Mouse (Mus musculus) right cerebral cortex, adult 2 months (tissue): ENCODE results near the gene Cnpy2.
"Not testable (repeated sequence)": the region's sequence is repeated elsewhere in the genome, so short reads cannot be mapped to it uniquely, and the experiment has no call there.

Experiments used
- DNase-seq, 2 experiments: peaks; one replicate each; pipeline ENCODE4 v3.0.0; 2021 to 2022; ENCODE audit warnings: low spot score in 2 of 2

The Cnpy2 gene

GRCm38 (mm10) chr10:128315578-128315977, 6.7 kb upstream of the Cnpy2 start:
- DNase-seq, result no peak

DNA sequence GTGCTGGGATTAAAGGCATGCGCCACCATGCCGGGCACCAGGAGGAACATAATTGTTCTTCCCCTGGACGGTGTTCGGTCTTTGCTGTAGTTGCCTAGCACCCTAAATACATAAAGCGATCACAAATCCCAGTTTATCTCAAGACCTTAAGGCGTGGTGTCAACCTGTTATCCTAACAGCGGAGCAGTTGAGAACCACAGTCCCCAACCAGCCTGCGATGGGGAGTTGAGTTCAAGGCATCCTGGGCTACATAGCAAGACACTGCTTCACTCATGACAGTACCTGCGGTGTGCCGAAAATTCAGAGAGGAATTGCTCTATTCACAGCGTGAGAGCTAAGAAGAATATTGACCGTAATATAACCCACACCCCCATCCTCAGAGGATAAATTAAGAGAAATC, 618 bp upstream of the Cnpy2 start:
- DNase-seq, result no peak

DNA sequence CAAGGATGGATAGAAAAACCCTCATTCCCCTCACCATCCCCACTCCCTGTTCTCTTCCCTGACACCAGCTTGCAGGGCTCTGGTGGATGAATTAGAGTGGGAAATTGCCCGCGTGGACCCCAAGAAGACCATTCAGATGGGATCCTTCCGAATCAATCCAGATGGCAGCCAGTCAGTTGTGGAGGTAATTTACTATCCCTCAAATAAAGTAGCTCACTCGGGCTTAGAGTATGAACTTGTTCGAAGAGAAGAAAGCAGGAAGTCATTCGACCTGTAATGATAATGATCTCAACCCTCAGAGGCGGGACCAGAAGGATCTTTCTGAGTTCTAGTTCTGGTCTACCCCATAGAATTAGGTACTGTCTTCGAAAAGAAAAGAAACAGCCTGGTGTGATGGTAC, 1.3 kb downstream of the Cnpy2 start:
- DNase-seq, result no peak

DNA sequence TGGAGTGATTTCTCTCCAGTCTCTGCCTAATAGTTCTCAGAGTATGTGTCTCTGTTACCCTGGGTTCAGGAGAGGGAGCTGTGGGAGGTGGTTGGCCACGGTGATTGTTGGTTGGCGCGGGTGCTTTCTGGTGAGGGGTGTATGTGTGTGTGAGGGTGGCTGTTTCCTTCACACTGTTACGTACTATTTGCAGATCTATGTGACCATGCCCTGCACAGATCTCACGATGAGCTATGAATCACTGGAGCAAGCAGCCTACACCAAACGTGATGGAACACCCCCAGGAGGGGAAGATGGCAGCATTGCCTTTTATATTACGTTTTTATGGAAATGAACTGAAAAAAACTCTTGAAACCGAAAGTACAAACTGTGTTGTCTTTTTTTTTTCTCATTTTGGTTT, 4.6 kb downstream of the Cnpy2 start:
- peak in 1 of 2 experiments; percentile 24 for DNase-seq

DNA sequence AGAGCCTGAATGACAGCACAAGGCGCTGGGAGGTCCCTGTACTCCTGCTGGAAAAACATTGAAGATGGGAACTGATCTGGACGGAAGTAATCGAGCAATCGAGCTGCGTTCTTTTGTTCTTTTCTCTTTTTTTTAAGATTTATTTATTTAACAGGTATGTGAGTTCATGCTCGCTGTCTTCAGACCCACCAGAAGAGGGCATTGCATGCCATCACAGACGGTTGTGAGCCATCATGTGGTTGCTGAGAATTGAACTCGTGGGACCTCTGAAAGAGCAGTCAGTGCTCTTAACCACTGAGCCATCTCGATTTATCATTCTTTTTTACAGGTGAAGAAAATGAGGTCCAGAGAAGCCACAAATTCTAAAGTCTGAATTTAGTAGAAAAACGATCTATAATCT, 5.4 kb downstream of the Cnpy2 start:
- no peak for DNase-seq

DNA sequence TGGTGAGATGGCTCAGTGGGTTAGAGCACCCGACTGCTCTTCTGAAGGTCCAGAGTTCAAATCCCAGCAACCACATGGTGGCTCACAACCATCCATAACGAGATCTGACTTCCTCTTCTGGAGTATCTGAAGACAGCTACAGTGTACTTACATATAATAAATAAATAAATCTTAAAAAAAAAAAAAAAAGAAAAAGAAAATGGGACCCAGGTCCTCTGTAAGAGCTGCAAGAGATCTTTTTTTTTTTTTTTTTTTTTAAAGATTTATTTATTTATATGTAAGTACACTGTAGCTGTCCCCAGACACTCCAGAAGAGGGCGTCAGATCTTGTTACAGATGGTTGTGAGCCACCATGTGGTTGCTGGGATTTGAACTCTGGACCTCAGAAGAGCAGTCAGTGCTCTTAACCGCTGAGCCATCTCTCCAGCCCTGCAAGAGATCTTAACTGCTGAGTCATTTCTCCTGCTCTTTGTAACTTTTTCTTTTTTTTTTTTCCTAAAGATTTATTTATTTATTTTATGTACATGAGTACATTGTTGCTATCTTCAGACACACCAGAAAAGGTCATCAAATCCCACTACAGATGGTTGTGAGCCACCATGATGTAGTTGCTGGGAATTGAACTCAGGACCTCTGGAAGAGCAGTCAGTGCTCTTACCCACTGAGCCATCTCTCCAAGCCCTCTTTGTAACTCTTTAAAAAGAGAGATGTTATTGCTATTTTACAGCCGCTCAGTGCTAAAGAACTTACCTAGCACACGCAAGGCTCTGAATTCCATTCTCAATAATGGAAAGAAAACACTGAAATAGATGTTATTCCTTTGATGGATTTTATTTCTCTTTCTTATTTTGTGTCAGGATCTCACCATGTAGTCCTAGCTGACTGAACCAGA, 10.3 kb downstream of the Cnpy2 start:
- not testable (repeated sequence) for DNase-seq

GRCm38 (mm10) chr10:128335582-128335981, 13.3 kb downstream of the Cnpy2 start:
- DNase-seq, result peak; percentile 69 to 83

DNA sequence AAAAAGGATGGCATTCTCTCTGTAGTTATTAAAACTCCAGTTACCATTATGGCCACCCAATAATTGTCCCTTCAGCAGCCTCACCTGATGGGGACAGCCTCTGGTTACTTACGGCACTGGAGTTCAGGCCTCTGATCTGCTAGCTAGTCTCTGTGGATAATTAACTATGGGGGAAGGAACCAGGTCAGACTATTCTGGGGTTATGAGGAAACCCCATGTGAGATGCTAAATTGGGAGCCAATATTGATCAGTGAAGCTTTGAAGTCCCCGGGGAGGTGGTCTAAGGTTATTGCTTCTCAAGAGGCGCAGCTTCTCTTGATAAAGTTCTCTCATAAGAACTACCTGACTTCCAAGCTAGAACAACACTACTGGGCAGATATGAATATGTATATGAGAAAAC, 13.9 kb downstream of the Cnpy2 start:
- DNase-seq, result no peak

- DNase-seq, result no peak
Measured at GRCm38 (mm10) chr10:128336597-128336996, 14.3 kb downstream of the Cnpy2 start.

- DNase-seq, result peak; percentile 93 to 96
Measured at GRCm38 (mm10) chr10:128337306-128338181, 15.3 kb downstream of the Cnpy2 start, which contains the start of gene Cs. TSS of gene Cs (plus strand) at chr10:128337734.

GRCm38 (mm10) chr10:128338415-128338814, 16.2 kb downstream of the Cnpy2 start:
- DNase-seq, result no peak

DNA sequence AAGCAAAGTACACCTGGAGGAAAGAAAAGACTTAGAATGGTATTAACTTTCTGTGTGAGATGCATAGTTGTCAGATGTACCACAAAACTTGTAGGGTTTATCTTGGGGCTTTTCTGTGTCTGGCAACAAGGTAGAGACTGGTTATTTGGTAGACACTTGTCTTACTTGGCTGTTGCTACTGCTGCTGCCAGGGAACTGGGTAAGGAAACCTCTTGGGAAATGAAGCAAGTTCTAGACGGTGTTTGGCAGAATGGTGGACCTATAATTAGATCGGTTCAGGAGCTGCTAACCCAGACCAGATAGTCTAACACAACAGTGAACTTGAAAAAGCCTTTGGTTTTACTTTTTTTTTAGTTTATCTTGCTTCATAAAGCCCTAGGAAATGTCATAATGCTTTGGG, 16.7 kb downstream of the Cnpy2 start:
- DNase-seq, result no peak

DNA sequence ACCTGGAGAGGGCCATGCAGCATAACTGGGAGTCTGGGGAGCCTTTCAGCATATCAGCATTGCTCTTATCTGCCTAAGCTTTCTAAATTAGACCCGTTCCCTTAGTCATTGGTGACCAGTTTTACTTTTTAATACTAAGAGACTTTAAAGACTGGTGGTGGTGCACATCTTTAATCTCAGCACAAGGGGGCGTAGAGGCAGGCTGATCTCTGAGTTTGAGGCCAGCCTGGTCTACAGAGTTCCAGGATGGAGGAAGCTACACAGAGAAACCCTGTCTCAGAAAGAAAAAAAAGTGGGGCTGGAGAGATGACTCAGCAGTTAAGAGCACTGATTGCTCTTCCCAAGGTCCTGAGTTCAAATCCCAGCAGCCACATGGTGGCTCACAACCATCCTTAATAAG, 18.0 kb downstream of the Cnpy2 start:
- no peak for DNase-seq

DNA sequence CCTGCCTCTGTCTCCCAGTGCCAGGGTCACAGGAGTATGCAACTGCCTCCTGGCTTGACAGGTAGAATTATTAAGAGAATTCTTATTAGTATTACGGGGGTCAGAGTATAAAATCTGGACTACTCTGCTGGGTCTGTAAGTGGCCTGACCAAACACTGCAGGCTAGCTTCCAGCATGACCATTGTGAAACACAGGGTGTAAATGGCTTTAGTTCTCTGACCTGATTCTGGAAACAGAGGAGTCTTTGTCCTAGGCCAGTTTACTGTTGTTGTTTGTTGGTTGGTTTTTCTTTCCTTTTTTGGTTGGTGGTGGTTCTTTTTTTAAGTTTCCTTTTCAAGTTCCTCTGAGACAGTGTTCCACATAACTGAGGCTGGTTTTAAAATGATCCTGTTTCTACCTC, 21.2 kb downstream of the Cnpy2 start:
- DNase-seq, result no peak

GRCm38 (mm10) chr10:128344568-128345275, 22.5 kb downstream of the Cnpy2 start:
- peak; percentile 76 to 78 for DNase-seq

DNA sequence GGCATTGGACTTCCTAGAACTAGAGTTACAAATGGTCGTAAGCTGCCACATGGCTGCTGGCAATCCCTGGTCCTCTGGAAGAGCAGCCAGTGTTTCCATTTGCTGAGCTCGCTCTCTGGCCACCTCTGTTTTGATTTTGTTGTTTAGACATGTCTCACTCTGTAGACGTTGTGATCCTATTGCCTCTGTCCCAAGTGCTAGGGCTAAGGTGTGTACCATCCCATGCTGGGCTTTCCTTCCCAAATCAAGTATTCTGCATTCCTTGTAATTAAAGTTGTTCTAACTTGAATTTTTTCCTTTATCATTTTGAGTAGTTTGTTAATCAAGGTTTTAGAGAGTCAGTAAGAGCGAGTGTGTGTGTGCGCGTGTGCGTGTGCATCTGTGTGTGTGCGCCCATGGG, 25.3 kb downstream of the Cnpy2 start:
- DNase-seq, result no peak

DNA sequence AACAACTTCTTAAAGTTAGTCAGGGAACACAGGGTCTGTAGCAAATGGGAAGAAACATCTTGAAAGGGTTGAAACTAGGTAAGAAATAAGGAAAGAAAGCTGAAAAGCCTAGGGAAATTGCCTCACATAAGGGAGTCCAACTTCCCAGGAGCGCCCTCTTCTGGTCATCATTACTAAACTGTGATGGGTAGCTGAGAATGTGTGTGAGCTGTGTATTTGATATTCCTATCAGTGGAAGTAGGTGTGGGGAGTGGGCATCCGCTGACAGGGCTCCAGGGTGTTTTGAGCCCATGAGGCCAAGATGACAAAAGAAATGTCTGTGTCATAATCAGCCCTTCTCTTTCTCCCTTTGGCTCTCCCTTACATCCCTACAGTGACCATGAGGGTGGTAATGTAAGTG, 36.5 kb downstream of the Cnpy2 start:
- peak; percentile 57 to 65 for DNase-seq

- DNase-seq, result no peak
Measured at GRCm38 (mm10) chr10:128359226-128359625, 37.0 kb downstream of the Cnpy2 start.

DNA sequence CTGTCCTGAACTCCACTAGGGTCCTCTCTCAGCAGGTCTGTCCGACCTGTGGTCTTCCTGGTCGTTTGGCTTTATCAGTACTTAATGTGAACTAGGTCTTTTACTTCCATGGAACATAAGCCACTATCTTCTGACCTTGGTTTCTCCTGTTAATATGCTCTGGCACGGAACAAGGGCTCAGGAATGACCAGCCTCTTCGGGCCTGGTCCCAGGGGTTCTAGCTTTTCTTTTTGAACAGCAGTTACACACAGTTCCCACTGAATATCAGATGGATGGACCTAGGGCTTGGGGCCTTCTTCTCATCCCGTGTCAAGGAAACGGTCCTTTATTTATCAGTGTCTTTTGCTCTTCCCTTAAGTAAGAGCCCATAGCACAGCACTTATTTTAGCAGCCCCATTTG, 39.6 kb downstream of the Cnpy2 start:
- DNase-seq, result no peak

- DNase-seq, result peak; percentile 35 to 36
Measured at GRCm38 (mm10) chr10:128362568-128362967, 40.3 kb downstream of the Cnpy2 start.

- DNase-seq, result no peak
Measured at GRCm38 (mm10) chr10:128367899-128368401, 45.7 kb downstream of the Cnpy2 start.
